Mouse (Mus musculus) B cell, adult 2 months (primary cell): Measurements from ENCODE around the gene Trpt1.
"Not testable (repeated sequence)": the region's sequence is repeated elsewhere in the genome, so short reads cannot be mapped to it uniquely, and the experiment has no call there.

ENCODE experiments used
- DNase-seq, 2 experiments: peaks; one replicate each; pipeline ENCODE4 v3.0.0; 2022

The Trpt1 gene

GRCm38 (mm10) chr19:6975537-6976521 lies 20.1 kb upstream of the Trpt1 start, which contains the start of gene Plcb3:
Plcb3 (minus strand) TSS chr19:6976470.
- DNase-seq: peak; percentile 60

GRCm38 (mm10) chr19:6977759-6978638 lies 17.9 kb upstream of the Trpt1 start:
- no peak for DNase-seq

- DNase-seq: no peak
Observed at GRCm38 (mm10) chr19:6978639-6978974, 17.3 kb upstream of the Trpt1 start.

GRCm38 (mm10) chr19:6979001-6979479 lies 16.9 kb upstream of the Trpt1 start:
- DNase-seq: peak in 1 of 2 experiments; percentile 25

GRCm38 (mm10) chr19:6979486-6980380 lies 16.2 kb upstream of the Trpt1 start:
- peak; percentile 100 for DNase-seq

GRCm38 (mm10) chr19:6980381-6981093 lies 15.4 kb upstream of the Trpt1 start, which contains the start of gene Fkbp2:
Fkbp2 (minus strand) TSS chr19:6980501.
- DNase-seq: peak; percentile 98 to 99

GRCm38 (mm10) chr19:6981465-6981864 lies 14.5 kb upstream of the Trpt1 start:
- no peak for DNase-seq

- DNase-seq: no peak
Observed at GRCm38 (mm10) chr19:6983621-6984020, 12.3 kb upstream of the Trpt1 start.

- DNase-seq: no peak
Observed at GRCm38 (mm10) chr19:6985300-6985699, 10.6 kb upstream of the Trpt1 start.

GRCm38 (mm10) chr19:6985951-6986708 lies 9.8 kb upstream of the Trpt1 start:
- DNase-seq: no peak

GRCm38 (mm10) chr19:6987061-6987903 lies 8.6 kb upstream of the Trpt1 start, which contains the start of gene Vegfb:
Vegfb (minus strand) TSS chr19:6987651.
- DNase-seq: peak; percentile 60 to 62

- no peak for DNase-seq
Observed at GRCm38 (mm10) chr19:6987904-6988285, 8.0 kb upstream of the Trpt1 start.

GRCm38 (mm10) chr19:6989251-6989650 lies 6.7 kb upstream of the Trpt1 start:
- DNase-seq: no peak

- no peak for DNase-seq
Observed at GRCm38 (mm10) chr19:6990712-6991111, 5.2 kb upstream of the Trpt1 start.

- DNase-seq: not testable (repeated sequence)
Observed at GRCm38 (mm10) chr19:6991166-6991565, 4.8 kb upstream of the Trpt1 start.

GRCm38 (mm10) chr19:6992011-6992858 lies 3.7 kb upstream of the Trpt1 start, which contains the start of gene Dnajc4:
Dnajc4 (minus strand) TSS chr19:6992572.
- DNase-seq: peak; percentile 95 to 96

GRCm38 (mm10) chr19:6993011-6993770 lies 2.7 kb upstream of the Trpt1 start:
- no peak for DNase-seq

- DNase-seq: no peak
Observed at GRCm38 (mm10) chr19:6994002-6994401, 1.9 kb upstream of the Trpt1 start.
